Mouse (Mus musculus): Measurements from ENCODE around the gene Ripply1.

GRCm38 (mm10) chrX:139794072-139794845 is 12.1 kb upstream of the Ripply1 start:
- TF ChIP-seq CTCF (IDR thresholded peaks at IDR 0.05; ENCODE audit: low read depth) (no peak), EP300 (IDR thresholded peaks at IDR 0.05; ENCODE audit: low read depth) (no peak)

Measured in liver, embryonic 14.5 days (tissue).